Mouse (Mus musculus) Patski (cell line): ENCODE results near the gene Itgb2. TPM values are rescaled to one million over a fixed set of nuclear protein-coding genes. Genes with fewer than 3 reads are reported as not detected.

Experiments used
- ATAC-seq: fragments of 100-300 bp; one replicate; pipeline ENCODE4 v1.8.0; 2021
- CTCF ChIA-PET: fragments of 350-600 bp; sonication (Branson Sonifier 250); formaldehyde crosslinking; loops from one replicate; lab custom pipeline; 2022; ENCODE audit warnings: inconsistent platforms; lab: Charles Lee
- POLR2A ChIA-PET: fragments of 350-600 bp; sonication (Branson Sonifier 250); formaldehyde crosslinking; loops from one replicate; lab custom pipeline; 2022; ENCODE audit warnings: antibody characterized with exemption, inconsistent platforms; lab: Charles Lee
- DNase-seq: peaks from one replicate; pipeline ENCODE4 v3.0.0-alpha.2; 2011; ENCODE audit warnings: low read depth, low spot score
- H3K27me3 ChIP-seq: fragments of 371-371 bp; one replicate; pipeline ENCODE4 v1.5.1; 2021
- CTCF ChIP-seq: fragments of 100-300 bp; IDR thresholded peaks from one replicate; pipeline ENCODE4 v1.5.1; 2021
- in situ Hi-C: fragments of 300-500 bp; cut with MboI; formaldehyde crosslinking; loops from 3 replicates; pipeline ENCODE4 v1.11.1; 2018; ENCODE audit warnings: low pct_unique_long_range_greater_than_20kb, mixed read lengths
- polyA plus RNA-seq: library from polyadenylated mRNA; unstranded; gene quantifications from one replicate; pipeline ENCODE4 v1.2.3, GENCODE M21; 2021

Gene Itgb2
- polyA plus RNA-seq, 1 experiment from 2014 or later = 0.68 TPM

DNA sequence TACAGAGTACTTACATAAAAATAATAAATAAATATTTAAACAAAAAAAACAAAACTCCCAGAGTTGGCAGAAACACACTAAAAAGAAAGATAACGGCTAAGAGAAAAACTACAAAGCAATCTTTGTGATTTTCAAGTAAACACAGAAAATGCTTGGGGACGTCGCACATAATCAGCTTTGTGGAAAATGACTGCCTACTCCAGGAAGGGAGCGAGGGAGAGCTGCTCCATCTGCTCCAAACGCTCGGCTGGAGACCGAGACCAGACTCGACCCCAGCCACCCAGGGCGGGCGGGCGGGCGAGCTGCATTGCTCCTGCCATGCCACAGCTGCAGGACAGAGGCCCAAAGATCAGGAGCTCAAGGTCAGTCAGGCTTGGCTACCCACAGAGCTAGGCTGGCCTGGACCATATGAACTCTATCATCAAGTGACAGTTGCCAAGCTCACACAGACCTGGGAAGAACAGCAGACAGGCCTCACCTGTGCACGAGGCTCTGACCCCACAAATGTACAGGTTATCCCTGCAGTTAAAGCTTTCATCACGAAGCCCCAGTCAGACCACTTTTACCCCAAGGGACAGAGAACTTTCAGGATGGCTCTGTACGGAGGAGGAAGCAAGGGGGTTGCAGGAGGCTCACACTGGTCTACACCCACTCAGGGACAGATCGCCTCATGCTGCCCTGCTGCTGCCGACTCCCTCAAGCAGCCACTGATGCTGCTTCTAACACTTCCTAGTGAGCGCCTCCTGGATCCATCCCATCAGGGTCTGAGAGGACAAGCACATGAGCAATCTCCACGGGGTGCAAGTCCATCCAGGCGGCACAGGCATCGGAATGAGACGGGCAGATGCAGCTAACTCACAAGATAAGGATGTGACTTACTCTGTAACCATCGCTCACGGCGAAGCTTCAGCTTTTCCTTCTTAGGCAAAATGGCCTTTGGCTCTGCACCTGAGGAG is 26.8 kb upstream of the Itgb2 start:
- no peaks in the 10 kb centered on the region for H3K27me3 ChIP-seq
- no peak for TF ChIP-seq CTCF
- ATAC-seq = no peak
- DNase-seq = no peak
- ChIA-PET CTCF (interaction anchor here (0.7 to 1.9 kb wide), 3 partner anchors 38 to 145 kb away, joined by 3 to 8 read pairs (median 3); no protein-coding TSS in a partner anchor), POLR2A (no interaction called here)
- in situ Hi-C loops = no loop called here

GRCm38 (mm10) chr10:77504143-77504542 is 25.9 kb upstream of the Itgb2 start:
- no peak for TF ChIP-seq CTCF
- ChIA-PET POLR2A (interaction anchor here (0.6 kb wide), 1 partner anchor 312 kb away, joined by 3 read pairs; no protein-coding TSS in a partner anchor), CTCF (interaction anchor here (1.9 kb wide), 1 partner anchor 146 kb away, joined by 8 read pairs; no protein-coding TSS in a partner anchor)
- ATAC-seq (no peak), DNase-seq (no peak)
- in situ Hi-C loops = no loop called here
- no peaks in the 10 kb centered on the region for H3K27me3 ChIP-seq

DNA sequence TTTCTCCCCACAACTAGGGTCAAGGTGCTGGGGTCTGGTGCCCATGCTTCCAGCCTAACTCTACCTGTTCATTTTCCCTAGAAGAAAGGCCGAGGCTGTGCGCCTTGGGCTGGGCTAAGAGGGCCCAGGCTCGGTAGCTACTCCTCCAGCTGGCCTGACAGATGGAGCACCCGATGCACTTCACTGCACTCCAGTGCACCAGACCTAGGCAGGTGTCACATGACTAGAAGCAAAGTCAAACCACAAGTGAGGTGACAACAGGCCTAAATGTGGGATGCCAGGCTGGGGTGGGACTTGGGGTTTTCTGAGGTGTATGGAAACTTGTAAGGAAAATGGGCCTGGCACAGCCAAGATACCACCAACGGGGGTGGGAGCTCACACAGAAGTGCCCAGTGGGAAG is 23.5 kb upstream of the Itgb2 start:
- ATAC-seq (peak; percentile 9), DNase-seq (no peak)
- ChIA-PET CTCF (interaction anchor here (1.5 to 4.4 kb wide), 3 partner anchors 153 to 236 kb away, joined by 4 to 26 read pairs (median 8); no protein-coding TSS in a partner anchor), POLR2A (interaction anchor here (1.0 to 1.2 kb wide), 2 partner anchors 57 to 89 kb away, joined by 3 to 6 read pairs; partner anchors contain the start of gene Adarb1)
- TF ChIP-seq CTCF = no peak
- H3K27me3 ChIP-seq = no peaks in the 10 kb centered on the region
- in situ Hi-C loops = no loop called here

GRCm38 (mm10) chr10:77506961-77507577 is 23.0 kb upstream of the Itgb2 start:
- POLR2A ChIA-PET = interaction anchor here (0.8 to 1.2 kb wide), 3 partner anchors 58 to 115 kb away, joined by 3 to 6 read pairs (median 3); partner anchors contain the start of gene Adarb1
- ATAC-seq = peak; percentile 61

GRCm38 (mm10) chr10:77507779-77508178 is 22.3 kb upstream of the Itgb2 start:
- in situ Hi-C loops = no loop called here

More at GRCm38 (mm10) chr10:77506961-77507577, 23.0 kb upstream of the Itgb2 start:
- DNase-seq = no peak
- CTCF ChIA-PET = interaction anchor here (0.8 to 4.4 kb wide), 5 partner anchors 149 to 237 kb away, joined by 3 to 26 read pairs (median 4); no protein-coding TSS in a partner anchor
- in situ Hi-C loops = no loop called here
- TF ChIP-seq CTCF = no peak
- H3K27me3 ChIP-seq = no peaks in the 10 kb centered on the region

DNA sequence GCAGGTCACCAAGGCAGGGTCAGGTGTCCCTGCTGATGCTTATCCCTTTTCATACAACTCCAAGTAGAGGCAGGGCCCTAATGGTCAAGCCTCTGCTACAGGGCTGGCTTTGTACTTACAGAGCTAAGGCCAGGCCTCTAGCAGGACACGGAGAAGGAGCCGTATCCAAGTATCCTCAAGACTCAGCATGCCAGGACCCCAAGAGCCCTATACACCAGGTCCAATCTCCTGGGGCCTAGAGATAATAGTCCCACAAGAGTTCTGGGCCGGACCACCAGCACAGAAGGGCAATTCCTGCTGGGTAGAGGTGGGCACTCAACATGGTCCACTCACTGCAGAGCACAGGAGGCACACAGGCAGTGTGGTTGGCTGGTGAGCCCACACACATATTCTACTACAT is 21.3 kb upstream of the Itgb2 start:
- in situ Hi-C loops = no loop called here
- ATAC-seq (no peak), DNase-seq (no peak)
- CTCF ChIA-PET = interaction anchor here (0.7 to 4.4 kb wide), 14 partner anchors 14 to 232 kb away, joined by 3 to 45 read pairs (median 4); no protein-coding TSS in a partner anchor
- TF ChIP-seq CTCF = no peak
- no peaks in the 10 kb centered on the region for H3K27me3 ChIP-seq
- POLR2A ChIA-PET = no interaction called here

More at GRCm38 (mm10) chr10:77507779-77508178, 22.3 kb upstream of the Itgb2 start:
- DNase-seq (no peak), ATAC-seq (no peak)
- CTCF ChIA-PET = interaction anchor here (0.8 to 4.4 kb wide), 5 partner anchors 150 to 238 kb away, joined by 3 to 26 read pairs (median 4); no protein-coding TSS in a partner anchor
- TF ChIP-seq CTCF = no peak
- POLR2A ChIA-PET = interaction anchor here (0.8 to 1.2 kb wide), 2 partner anchors 90 to 116 kb away, joined by 3 to 6 read pairs; partner anchors contain the start of gene Adarb1
- H3K27me3 ChIP-seq = no peaks in the 10 kb centered on the region

DNA sequence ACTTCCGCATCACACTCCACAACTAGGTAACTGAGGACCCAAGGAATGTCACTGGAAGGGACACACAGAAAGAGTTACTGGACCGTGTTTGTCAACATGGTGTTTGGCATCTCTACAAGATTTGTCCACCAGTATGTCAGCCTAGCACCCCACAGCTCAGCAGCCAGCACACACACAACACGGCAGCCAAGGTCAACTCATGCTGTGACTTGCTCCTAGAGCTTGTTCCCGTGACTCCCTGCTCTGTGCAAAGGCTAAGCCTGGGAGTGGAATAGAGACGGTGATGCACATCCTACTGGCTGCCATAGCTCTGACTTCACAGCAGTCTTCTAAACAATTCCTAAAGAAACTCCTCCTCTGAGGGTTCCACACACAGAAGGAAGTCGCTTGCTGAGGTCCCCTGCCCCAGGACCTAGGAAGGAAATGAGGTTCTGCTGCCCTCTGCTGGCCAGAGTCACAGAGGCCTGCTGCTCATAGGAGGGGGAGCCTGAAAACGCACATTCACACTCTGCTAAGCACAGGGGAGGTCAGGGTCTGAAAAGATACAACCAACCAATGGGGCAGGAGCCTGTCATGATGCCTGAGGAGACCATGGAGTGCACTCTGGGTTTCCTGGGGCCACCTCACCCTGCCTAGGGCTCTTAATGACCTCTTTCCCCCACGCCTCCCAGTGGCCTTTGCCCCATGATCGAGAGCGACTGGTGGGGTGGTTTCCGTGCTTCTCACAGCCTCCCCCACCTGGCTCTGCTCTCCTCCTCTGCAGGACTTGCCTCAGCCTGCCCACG is 20.5 kb upstream of the Itgb2 start:
- no peak for DNase-seq
- H3K27me3 ChIP-seq = no peaks in the 10 kb centered on the region
- ChIA-PET POLR2A (no interaction called here), CTCF (interaction anchor here (0.7 to 4.4 kb wide), 15 partner anchors 15 to 232 kb away, joined by 3 to 45 read pairs (median 4); no protein-coding TSS in a partner anchor)
- no peak for TF ChIP-seq CTCF
- no peak for ATAC-seq
- in situ Hi-C loops = loop anchor here (5.0 to 10.0 kb wide), 3 partner anchors 152 to 405 kb away; no protein-coding TSS in a partner anchor

DNA sequence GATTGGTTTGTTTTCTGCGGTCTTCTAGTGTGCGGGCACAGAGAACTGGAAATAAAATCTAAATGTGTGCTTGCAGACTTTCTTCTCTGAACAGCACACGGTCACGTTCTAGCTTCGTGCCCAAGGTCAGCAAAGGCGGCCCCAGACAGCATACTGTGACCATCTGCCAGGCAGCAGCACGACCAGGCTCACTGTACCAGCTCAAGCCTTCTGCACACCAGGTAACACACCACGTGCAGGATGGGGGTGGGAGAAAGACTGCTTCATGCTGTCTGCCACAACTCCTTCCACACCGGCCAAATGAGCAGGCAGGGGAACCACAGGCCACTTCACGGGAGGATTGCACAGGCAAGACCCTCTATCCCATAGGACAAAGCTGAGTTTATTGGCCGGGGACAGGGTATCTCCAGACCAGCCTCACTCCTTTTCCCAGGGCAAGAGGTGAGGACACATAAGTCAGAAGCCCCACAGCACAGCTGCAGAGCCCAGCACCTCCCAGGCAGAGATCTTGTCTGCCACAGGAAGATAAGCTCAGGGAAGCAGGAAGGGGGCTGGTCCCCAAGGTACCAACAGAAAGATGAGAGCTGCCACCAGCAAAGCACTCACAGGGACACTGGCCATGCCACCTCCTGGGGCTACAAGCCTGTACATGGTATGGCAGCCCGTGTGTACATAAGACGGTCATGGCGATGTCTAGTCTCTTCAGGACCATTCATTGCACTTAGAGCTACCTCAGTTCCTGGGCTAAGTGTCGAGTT is 19.6 kb upstream of the Itgb2 start:
- in situ Hi-C loops = loop anchor here (5.0 to 10.0 kb wide), 3 partner anchors 153 to 404 kb away; no protein-coding TSS in a partner anchor
- no peaks in the 10 kb centered on the region for H3K27me3 ChIP-seq
- ATAC-seq = no peak
- DNase-seq = no peak
- TF ChIP-seq CTCF = no peak
- ChIA-PET CTCF (interaction anchor here (1.1 to 4.4 kb wide), 5 partner anchors 95 to 156 kb away, joined by 3 to 45 read pairs (median 4); no protein-coding TSS in a partner anchor), POLR2A (no interaction called here)
